9 mouse cellular contexts compared by ENCODE assay signal in genomic region chr13:46419648-46420047, GRCm38 (mm10). TPM values are rescaled to one million over a fixed set of nuclear protein-coding genes. Genes with fewer than 3 reads are reported as not detected.
DNase-seq lines count a peak whose midpoint lies in the region; ATAC-seq and TF ChIP-seq lines count a peak whose summit lies in the region.
"Had no signal": no experiment of that assay in that cellular context is flagged by ENCODE, and none has a peak within 500 bp of the region (broad histone marks: within the 10 kb centered on the region; RNA-seq: fewer than 3 reads in every experiment).

No protein-coding gene starts in this region.

- peak overlapping the region; percentile 92 for H3K27ac ChIP-seq in layer of hippocampus, adult 2 months
- H3K27ac ChIP-seq in embryonic facial prominence, embryonic 13.5 days, result no peak overlapping the region
- H3K27ac ChIP-seq in hindbrain, embryonic 14.5 days, result no peak overlapping the region

- DNase-seq in layer of hippocampus, adult 2 months (ENCODE audit: low spot score in 2 of 2), result no peak
- no peak for DNase-seq in layer of hippocampus, adult 8-10 months (ENCODE audit: low spot score in 2 of 2)
- no peak for DNase-seq in hindbrain, embryonic 14.5 days (ENCODE audit: low spot score)
- peak; percentile 15 for DNase-seq in naive thymus-derived CD4-positive, alpha-beta T cell, adult 2 months (ENCODE audit: low read depth)
- no peak for DNase-seq in ovary, postnatal 10 days (ENCODE audit: low spot score)
- DNase-seq in gastrocnemius, postnatal 36 days, result no peak
- DNase-seq in frontal cortex, postnatal 10 days (ENCODE audit: low spot score in 2 of 2), result no peak

- TF ChIP-seq CTCF in layer of hippocampus, adult 2 months (conservative IDR thresholded peaks at IDR 0.05), result no peak

- no peak overlapping the region for H3K9ac ChIP-seq in embryonic facial prominence, embryonic 13.5 days
- H3K9ac ChIP-seq in hindbrain, embryonic 14.5 days, result peak overlapping the region; percentile 87

- 14% methylated on average over 7 of the region's 7 CpGs for WGBS in embryonic facial prominence, embryonic 13.5 days
- 7% methylated on average over 7 of the region's 7 CpGs for WGBS in hindbrain, embryonic 14.5 days

- H3K9me3 ChIP-seq in embryonic facial prominence, embryonic 13.5 days, result no peaks in the 10 kb centered on the region
- no peaks in the 10 kb centered on the region for H3K9me3 ChIP-seq in hindbrain, embryonic 14.5 days (ENCODE audit: control insufficient read depth, low read length)

- H3K4me1 ChIP-seq in embryonic facial prominence, embryonic 13.5 days, result peaks cover 8% of the 10 kb centered on the region
- peaks cover 6% of the 10 kb centered on the region; the same call in 1 of the 2 replicates for H3K4me1 ChIP-seq in hindbrain, embryonic 14.5 days (replicated peaks; ENCODE audit: control insufficient read depth, insufficient read depth, low read length)

- no peak for ATAC-seq in embryonic facial prominence, embryonic 13.5 days (ENCODE audit: insufficient number of reproducible peaks, insufficient read depth, low FRiP score, low TSS enrichment, low read depth)
- ATAC-seq in hindbrain, embryonic 14.5 days (ENCODE audit: low FRiP score), result no peak
- ATAC-seq: Patski had no signal

- no peaks in the 10 kb centered on the region for H3K36me3 ChIP-seq in embryonic facial prominence, embryonic 13.5 days
- 0 out of 2 replicates have a peak, but pooled peaks cover 3% of the 10 kb centered on the region for H3K36me3 ChIP-seq in hindbrain, embryonic 14.5 days (replicated peaks; ENCODE audit: control insufficient read depth, insufficient read depth)

- H3K4me2 ChIP-seq in embryonic facial prominence, embryonic 13.5 days, result peak overlapping the region; percentile 96
- H3K4me2 ChIP-seq in hindbrain, embryonic 14.5 days (replicated peaks), result peak overlapping the region; percentile 97

- peak overlapping the region; percentile 74 for H3K4me3 ChIP-seq in layer of hippocampus, adult 2 months
- peak overlapping the region; percentile 64 for H3K4me3 ChIP-seq in embryonic facial prominence, embryonic 13.5 days
- peak overlapping the region; percentile 66 for H3K4me3 ChIP-seq in hindbrain, embryonic 14.5 days (replicated peaks; ENCODE audit: low read length)

- intact Hi-C loops in gastrocnemius, postnatal 36 days (cut with DNase I), result loop anchor here (5.0 kb wide), 2 partner anchors 83 to 103 kb away; partner anchors contain the start of gene Cap2

- peaks cover 31% of the 10 kb centered on the region for H3K27me3 ChIP-seq in embryonic facial prominence, embryonic 13.5 days
- no peaks in the 10 kb centered on the region for H3K27me3 ChIP-seq in hindbrain, embryonic 14.5 days (ENCODE audit: control insufficient read depth, insufficient read depth, low read length)

RNA-seq across cellular contexts. Expression of gene Rbm24, which starts 1.4 kb away (rescaled TPM):
- total RNA-seq in layer of hippocampus, adult 2 months (2021), result 10 to 100 TPM; 20.2 to 24.7 TPM
- total RNA-seq in layer of hippocampus, adult 8-10 months (2022), result 10 to 100 TPM; 17.8 to 22.7 (median 18.5) TPM
- 1.2 and 2.5 TPM in 2 replicates for polyA plus RNA-seq in embryonic facial prominence, embryonic 13.5 days (2015; fragmentation: Nextera tagmentation; extraction: Ambion mirVana)
- polyA plus RNA-seq in hindbrain, embryonic 14.5 days (2014; fragmentation: Nextera tagmentation; extraction: Ambion mirVana), result 2.7 TPM in 2 replicates
- total RNA-seq in gastrocnemius, postnatal 36 days (2021), result 100 to 1,000 TPM; 176 to 180 TPM

Comparison
In these comparisons a context has a peak if more than half of its experiments do, and no peak if none do; other contexts are left out.
1. RNA of gene Rbm24, which starts 1.4 kb away (total RNA-seq): 176 to 180 TPM in gastrocnemius, postnatal 36 days; 20.2 to 24.7 TPM in layer of hippocampus, adult 2 months and 17.8 to 22.7 TPM in layer of hippocampus, adult 8-10 months; every median in the first group is over 4 times any median in the second.
2. Peak in every context shown above with its lines, with median percentiles within 50 percentile points of each other: H3K4me3 ChIP-seq.